Mouse (Mus musculus) hindbrain, embryonic 10.5 days (tissue): Measurements from ENCODE around the gene Gm6121. TPM values are rescaled to one million over a fixed set of nuclear protein-coding genes. Genes with fewer than 3 reads are reported as not detected.
"Not testable (repeated sequence)": the region's sequence is repeated elsewhere in the genome, so short reads cannot be mapped to it uniquely, and the experiment has no call there.

Experiments
- DNase-seq: peaks from one replicate; pipeline ENCODE4 v3.0.0-alpha.2; 2017; ENCODE audit warnings: low spot score
- H3K27ac ChIP-seq: fragments of 300-500 bp; sonication (generic); 2 replicates; pipeline ENCODE4 v1.5.1; 2016; ENCODE audit warnings: mild to moderate bottlenecking, moderate library complexity
- H3K27me3 ChIP-seq: fragments of 300-500 bp; sonication (generic); 2 replicates; pipeline ENCODE4 v1.6.1; 2016; ENCODE audit warnings: mild to moderate bottlenecking; ENCODE audit not compliant: poor library complexity, insufficient read depth, severe bottlenecking
- H3K36me3 ChIP-seq: fragments of 300-500 bp; sonication (generic); 2 replicates; pipeline ENCODE4 v1.6.1; 2016; ENCODE audit warnings: mild to moderate bottlenecking, moderate library complexity
- H3K4me1 ChIP-seq: fragments of 300-500 bp; sonication (generic); replicated peaks from 2 replicates; pipeline ENCODE4 v1.6.1; 2016; ENCODE audit warnings: mild to moderate bottlenecking
- H3K4me3 ChIP-seq: fragments of 300-500 bp; sonication (generic); 2 replicates; pipeline ENCODE4 v1.5.1; 2016; ENCODE audit warnings: mild to moderate bottlenecking, moderate library complexity
- H3K9me3 ChIP-seq: fragments of 300-500 bp; sonication (generic); 2 replicates; pipeline ENCODE4 v1.6.1; 2016; ENCODE audit warnings: mild to moderate bottlenecking, moderate library complexity
- WGBS: fragments of 180-500 bp; shearing (Covaris S2); methylation state at CpG from one replicate; pipeline ENCODE4 v1.1.7; 2016; 5-methylcytosine and 5-hydroxymethylcytosine counted together
- polyA plus RNA-seq: library from polyadenylated mRNA; unstranded; fragments of >200 nt; fragmentation: Nextera tagmentation; extraction: Ambion mirVana; gene quantifications from 2 replicates; pipeline ENCODE4 v1.2.1, GENCODE M21; 2016

Gene Gm6121
- not detected in 2 replicates for polyA plus RNA-seq

- not testable (repeated sequence) for H3K4me3 ChIP-seq, H3K4me1 ChIP-seq, H3K36me3 ChIP-seq, H3K9me3 ChIP-seq, H3K27me3 ChIP-seq, DNase-seq, H3K27ac ChIP-seq
- WGBS: no CpG with 5 or more reads among the region's 5 CpGs
Observed at GRCm38 (mm10) chrX:26935597-26935996, at the start of gene Gm6121. Gm6121 (minus strand) TSS chrX:26935697.

Other genes with a start within 250 kb of the Gm6121 start
- not detected in 2 replicates for gene Gm14525, start 233.1 kb downstream of the Gm6121 start, polyA plus RNA-seq